Mouse (Mus musculus): ENCODE measurements at regions not wholly inside any gene's neighbourhood (a gene's known extent, or its start where the extent isn't known, plus 50 kb on each side); places are given as distances from the start of the nearest gene placed in this dataset.

- no peak for DNase-seq
- 76% methylated on average over 1 of the region's 1 CpGs for WGBS
- Histone ChIP-seq H3K4me1 (replicated peaks; ENCODE audit: control insufficient read depth, insufficient read depth, low read length) (no peaks in the 10 kb centered on the region), H3K4me3 (ENCODE audit: control insufficient read depth, insufficient read depth, low read length) (no peak overlapping the region), H3K27me3 (ENCODE audit: control insufficient read depth, insufficient read depth, low read length) (no peaks in the 10 kb centered on the region), H3K27ac (ENCODE audit: control insufficient read depth, insufficient read depth, low read length) (no peak overlapping the region), H3K36me3 (ENCODE audit: control insufficient read depth, insufficient read depth, low read length) (no peaks in the 10 kb centered on the region)
- TF ChIP-seq POLR2A (IDR thresholded peaks at IDR 0.05; ENCODE audit: control insufficient read depth, extremely low read depth, insufficient read depth, low read length, poor library complexity): no peak
- TF ChIP-seq CTCF (IDR thresholded peaks at IDR 0.05; ENCODE audit: borderline replicate concordance, control insufficient read depth, extremely low read depth, insufficient read depth, low read length, poor library complexity): no peak
These were observed 850.5 kb downstream of the Efna5 start for GRCm38 (mm10) chr17:62030614-62031013.
